Mouse (Mus musculus) neural tube, embryonic 12.5 days (tissue): Measurements from ENCODE around the gene Fpr-rs6. TPM values are rescaled to one million over a fixed set of nuclear protein-coding genes. Genes with fewer than 3 reads are reported as not detected.

Experiments used
- ATAC-seq: fragments of 200-750 bp; cut with Nextera tagmentation; 2 replicates; pipeline ENCODE4 v1.8.0; 2017; ENCODE audit warnings: low read depth, mild to moderate bottlenecking, moderate TSS enrichment, moderate library complexity; ENCODE audit not compliant: low FRiP score
- H3K27ac ChIP-seq: fragments of 300-500 bp; sonication (generic); 2 replicates; pipeline ENCODE4 v1.5.1; 2016
- H3K27me3 ChIP-seq: fragments of 300-500 bp; sonication (generic); replicated peaks from 2 replicates; pipeline ENCODE4 v1.6.1; 2016; ENCODE audit warnings: mild to moderate bottlenecking
- H3K36me3 ChIP-seq: fragments of 300-500 bp; sonication (generic); 2 replicates; pipeline ENCODE4 v1.6.1; 2016; ENCODE audit warnings: mild to moderate bottlenecking
- H3K4me1 ChIP-seq: fragments of 300-500 bp; sonication (generic); 2 replicates; pipeline ENCODE4 v1.6.1; 2016
- H3K4me2 ChIP-seq: fragments of 300-500 bp; sonication (generic); replicated peaks from 2 replicates; pipeline ENCODE4 v1.6.1; 2016; ENCODE audit warnings: mild to moderate bottlenecking
- H3K4me3 ChIP-seq: fragments of 300-500 bp; sonication (generic); 2 replicates; pipeline ENCODE4 v1.5.1; 2016
- H3K9ac ChIP-seq: fragments of 300-500 bp; sonication (generic); 2 replicates; pipeline ENCODE4 v1.6.1; 2016; ENCODE audit warnings: mild to moderate bottlenecking
- H3K9me3 ChIP-seq: fragments of 300-500 bp; sonication (generic); 2 replicates; pipeline ENCODE4 v1.6.1; 2016; ENCODE audit warnings: mild to moderate bottlenecking
- polyA plus RNA-seq: library from polyadenylated mRNA; unstranded; fragments of >200 nt; fragmentation: Nextera tagmentation; extraction: Ambion mirVana; gene quantifications from 2 replicates; pipeline ENCODE4 v1.2.1, GENCODE M21; 2016

The Fpr-rs6 gene
- not detected in 2 replicates for polyA plus RNA-seq

- no peak within 1 kb of the TSS for H3K27ac ChIP-seq
- peaks cover 18% of the 10 kb centered on the region for H3K9me3 ChIP-seq
- no peak within 1 kb of the TSS for H3K9ac ChIP-seq
- H3K4me3 ChIP-seq, result no peak within 1 kb of the TSS
- H3K4me2 ChIP-seq, result no peak within 1 kb of the TSS
- H3K27me3 ChIP-seq, result no peaks in the 10 kb centered on the region
- no peaks in the 10 kb centered on the region for H3K36me3 ChIP-seq
- H3K4me1 ChIP-seq, result no peaks in the 10 kb centered on the region
- ATAC-seq, result no peak
Measured at GRCm38 (mm10) chr17:20182997-20183396, at the start of gene Fpr-rs6. Gene Fpr-rs6 (minus strand): TSS chr17:20183097.

Other genes with a start within 250 kb of the Fpr-rs6 start
- gene Vmn2r104, start 134.8 kb downstream of the Fpr-rs6 start, polyA plus RNA-seq, result not detected in 2 replicates
- not detected in 2 replicates for gene Fpr-rs7, start 68.9 kb downstream of the Fpr-rs6 start, polyA plus RNA-seq
- not detected in 2 replicates for gene Vmn2r105, start 52.0 kb upstream of the Fpr-rs6 start, polyA plus RNA-seq
- not detected in 2 replicates for gene Vmn2r106, start 102.5 kb upstream of the Fpr-rs6 start, polyA plus RNA-seq
- gene Vmn2r107, start 162.1 kb upstream of the Fpr-rs6 start, polyA plus RNA-seq, result not detected in 2 replicates
- not detected in 2 replicates for gene Vmn1r224, start 231.0 kb upstream of the Fpr-rs6 start, polyA plus RNA-seq